Mouse (Mus musculus) heart, embryonic 10.5 days (tissue): ENCODE results near the gene Nat14. TPM values are rescaled to one million over a fixed set of nuclear protein-coding genes. Genes with fewer than 3 reads are reported as not detected.
"Not testable (repeated sequence)": the region's sequence is repeated elsewhere in the genome, so short reads cannot be mapped to it uniquely, and the experiment has no call there.

Experiments used
- DNase-seq: peaks from one replicate; pipeline ENCODE4 v3.0.0-alpha.2; 2017; ENCODE audit warnings: low spot score
- H3K27ac ChIP-seq: fragments of 300-500 bp; sonication (generic); 2 replicates; pipeline ENCODE4 v1.5.1; 2016; ENCODE audit warnings: mild to moderate bottlenecking
- H3K27me3 ChIP-seq: fragments of 300-500 bp; sonication (generic); 2 replicates; pipeline ENCODE4 v1.6.1; 2016; ENCODE audit warnings: mild to moderate bottlenecking; ENCODE audit not compliant: poor library complexity, insufficient read depth, severe bottlenecking
- H3K36me3 ChIP-seq: fragments of 300-500 bp; sonication (generic); 2 replicates; pipeline ENCODE4 v1.6.1; 2016; ENCODE audit warnings: mild to moderate bottlenecking, moderate library complexity
- H3K4me1 ChIP-seq: fragments of 300-500 bp; sonication (generic); 2 replicates; pipeline ENCODE4 v1.6.1; 2016; ENCODE audit warnings: mild to moderate bottlenecking
- H3K4me3 ChIP-seq: fragments of 300-500 bp; sonication (generic); 2 replicates; pipeline ENCODE4 v1.5.1; 2016; ENCODE audit warnings: mild to moderate bottlenecking, moderate library complexity
- H3K9me3 ChIP-seq: fragments of 300-500 bp; sonication (generic); 2 replicates; pipeline ENCODE4 v1.6.1; 2016; ENCODE audit warnings: mild to moderate bottlenecking, moderate library complexity
- WGBS: fragments of 180-500 bp; shearing (Covaris S2); methylation state at CpG from one replicate; pipeline ENCODE4 v1.1.7; 2016; 5-methylcytosine and 5-hydroxymethylcytosine counted together
- polyA plus RNA-seq: library from polyadenylated mRNA; unstranded; fragments of >200 nt; fragmentation: Nextera tagmentation; extraction: Ambion mirVana; gene quantifications from 2 replicates; pipeline ENCODE4 v1.2.1, GENCODE M21; 2016

Gene Nat14
- polyA plus RNA-seq = 4.3 and 5.5 TPM in 2 replicates

- Histone ChIP-seq H3K27ac (peak within 1 kb of the TSS; percentile 83), H3K27me3 (peaks cover 5% of the 10 kb centered on the region; the same call in 1 of the 2 replicates), H3K4me1 (peaks cover 76% of the 10 kb centered on the region), H3K9me3 (no peaks in the 10 kb centered on the region), H3K4me3 (peak within 1 kb of the TSS; percentile 59), H3K36me3 (peaks cover 39% of the 10 kb centered on the region)
- no peak for DNase-seq
- 35% methylated on average over 8 of the region's 8 CpGs for WGBS
Measured at GRCm38 (mm10) chr7:4921824-4922482, at the start of gene Nat14. TSS of gene Nat14 (plus strand) at chr7:4922028.

GRCm38 (mm10) chr7:4876753-4877221, 45.0 kb upstream of the Nat14 start, which contains the start of gene Isoc2a:
TSS of gene Isoc2a (plus strand) at chr7:4877153.
- no peaks in the 10 kb centered on the region for H3K36me3 ChIP-seq
- DNase-seq = peak; percentile 98
- H3K9me3 ChIP-seq = no peaks in the 10 kb centered on the region
- peaks cover 8% of the 10 kb centered on the region for H3K4me1 ChIP-seq
- H3K27ac ChIP-seq = peak within 1 kb of the TSS; percentile 78
- under 1% methylated on average over 22 of the region's 22 CpGs for WGBS
- no peaks in the 10 kb centered on the region for H3K27me3 ChIP-seq
- peak within 1 kb of the TSS; percentile 66 for H3K4me3 ChIP-seq

- peak overlapping the region; percentile 78 for H3K27ac ChIP-seq
- no peaks in the 10 kb centered on the region for H3K36me3 ChIP-seq
- peaks cover 8% of the 10 kb centered on the region for H3K4me1 ChIP-seq
- H3K27me3 ChIP-seq = no peaks in the 10 kb centered on the region
- 11% methylated on average over 11 of the region's 11 CpGs for WGBS
- DNase-seq = no peak
- peak overlapping the region; percentile 66 for H3K4me3 ChIP-seq
- no peaks in the 10 kb centered on the region for H3K9me3 ChIP-seq
Measured at GRCm38 (mm10) chr7:4877226-4877625, 44.6 kb upstream of the Nat14 start.

GRCm38 (mm10) chr7:4878186-4878585, 43.6 kb upstream of the Nat14 start:
- Histone ChIP-seq H3K36me3 (peaks cover 3% of the 10 kb centered on the region; the same call in 1 of the 2 replicates), H3K9me3 (no peaks in the 10 kb centered on the region), H3K27me3 (no peaks in the 10 kb centered on the region), H3K4me3 (no peak overlapping the region), H3K4me1 (peaks cover 8% of the 10 kb centered on the region), H3K27ac (no peak overlapping the region)
- DNase-seq = no peak

- DNase-seq, H3K27me3 ChIP-seq, H3K27ac ChIP-seq, H3K4me1 ChIP-seq, H3K9me3 ChIP-seq, H3K4me3 ChIP-seq, H3K36me3 ChIP-seq: not testable (repeated sequence)
- WGBS = 80% methylated on average over 1 of the region's 1 CpGs
Measured at GRCm38 (mm10) chr7:4879036-4879435, 42.8 kb upstream of the Nat14 start.

GRCm38 (mm10) chr7:4886680-4887079, 35.1 kb upstream of the Nat14 start:
- Histone ChIP-seq H3K4me3 (no peak overlapping the region), H3K27ac (no peak overlapping the region), H3K4me1 (no peaks in the 10 kb centered on the region), H3K27me3 (no peaks in the 10 kb centered on the region), H3K36me3 (peaks cover 8% of the 10 kb centered on the region; the same call in 1 of the 2 replicates), H3K9me3 (no peaks in the 10 kb centered on the region)
- 76% methylated on average over 4 of the region's 4 CpGs for WGBS
- no peak for DNase-seq

GRCm38 (mm10) chr7:4895186-4895585, 26.6 kb upstream of the Nat14 start:
- Histone ChIP-seq H3K4me3 (no peak overlapping the region), H3K27me3 (peaks cover 6% of the 10 kb centered on the region; the same call in 1 of the 2 replicates), H3K4me1 (peaks cover 12% of the 10 kb centered on the region), H3K9me3 (no peaks in the 10 kb centered on the region), H3K27ac (no peak overlapping the region), H3K36me3 (peaks cover 8% of the 10 kb centered on the region; the same call in 1 of the 2 replicates)
- DNase-seq = no peak
- 62% methylated on average over 11 of the region's 11 CpGs for WGBS

- H3K36me3 ChIP-seq = no peaks in the 10 kb centered on the region
- DNase-seq = no peak
- H3K27me3 ChIP-seq = peaks cover 6% of the 10 kb centered on the region; the same call in 1 of the 2 replicates
- 15% methylated on average over 17 of the region's 18 CpGs for WGBS
- H3K4me1 ChIP-seq = peaks cover 12% of the 10 kb centered on the region
- H3K4me3 ChIP-seq = peak overlapping the region; percentile 51
- H3K27ac ChIP-seq = peak overlapping the region; percentile 87
- H3K9me3 ChIP-seq = peaks cover 3% of the 10 kb centered on the region
Measured at GRCm38 (mm10) chr7:4898851-4899648, 22.8 kb upstream of the Nat14 start.

GRCm38 (mm10) chr7:4899649-4900522, 21.9 kb upstream of the Nat14 start:
- Histone ChIP-seq H3K4me1 (peaks cover 12% of the 10 kb centered on the region), H3K9me3 (peaks cover 3% of the 10 kb centered on the region), H3K27ac (peak overlapping the region; percentile 87), H3K27me3 (peaks cover 6% of the 10 kb centered on the region; the same call in 1 of the 2 replicates), H3K4me3 (peak overlapping the region; percentile 51), H3K36me3 (no peaks in the 10 kb centered on the region)
- WGBS = 7% methylated on average over 19 of the region's 19 CpGs
- no peak for DNase-seq

- 19% methylated on average over 11 of the region's 11 CpGs for WGBS
- no peak for DNase-seq
- Histone ChIP-seq H3K4me1 (peaks cover 12% of the 10 kb centered on the region), H3K4me3 (peak overlapping the region; percentile 51), H3K27ac (peak overlapping the region; percentile 87), H3K9me3 (peaks cover 3% of the 10 kb centered on the region), H3K36me3 (no peaks in the 10 kb centered on the region), H3K27me3 (peaks cover 6% of the 10 kb centered on the region; the same call in 1 of the 2 replicates)
Measured at GRCm38 (mm10) chr7:4900523-4900851, 21.3 kb upstream of the Nat14 start.

GRCm38 (mm10) chr7:4901171-4901570, 20.7 kb upstream of the Nat14 start:
- DNase-seq = no peak
- Histone ChIP-seq H3K27ac (0 out of 2 replicates have a peak overlapping the region, but pooled peaks have one; percentile 87), H3K4me1 (peaks cover 12% of the 10 kb centered on the region), H3K27me3 (peaks cover 6% of the 10 kb centered on the region; the same call in 1 of the 2 replicates), H3K36me3 (no peaks in the 10 kb centered on the region), H3K4me3 (peak overlapping the region; percentile 51), H3K9me3 (peaks cover 3% of the 10 kb centered on the region)
- 41% methylated on average over 8 of the region's 8 CpGs for WGBS

- H3K4me1 ChIP-seq = peaks cover 9% of the 10 kb centered on the region
- 79% methylated on average over 9 of the region's 9 CpGs for WGBS
- peaks cover 3% of the 10 kb centered on the region for H3K9me3 ChIP-seq
- no peak for DNase-seq
- H3K36me3 ChIP-seq = no peaks in the 10 kb centered on the region
- H3K27ac ChIP-seq = no peak overlapping the region
- peaks cover 6% of the 10 kb centered on the region; the same call in 1 of the 2 replicates for H3K27me3 ChIP-seq
- H3K4me3 ChIP-seq = no peak overlapping the region
Measured at GRCm38 (mm10) chr7:4902404-4902803, 19.4 kb upstream of the Nat14 start.
